Mouse (Mus musculus) thymus, postnatal 25 days (tissue): ENCODE results near the gene Ddx39b.

ENCODE experiments used
- DNase-seq: peaks from one replicate; pipeline ENCODE4 v3.0.0; 2022

Gene Ddx39b

DNA sequence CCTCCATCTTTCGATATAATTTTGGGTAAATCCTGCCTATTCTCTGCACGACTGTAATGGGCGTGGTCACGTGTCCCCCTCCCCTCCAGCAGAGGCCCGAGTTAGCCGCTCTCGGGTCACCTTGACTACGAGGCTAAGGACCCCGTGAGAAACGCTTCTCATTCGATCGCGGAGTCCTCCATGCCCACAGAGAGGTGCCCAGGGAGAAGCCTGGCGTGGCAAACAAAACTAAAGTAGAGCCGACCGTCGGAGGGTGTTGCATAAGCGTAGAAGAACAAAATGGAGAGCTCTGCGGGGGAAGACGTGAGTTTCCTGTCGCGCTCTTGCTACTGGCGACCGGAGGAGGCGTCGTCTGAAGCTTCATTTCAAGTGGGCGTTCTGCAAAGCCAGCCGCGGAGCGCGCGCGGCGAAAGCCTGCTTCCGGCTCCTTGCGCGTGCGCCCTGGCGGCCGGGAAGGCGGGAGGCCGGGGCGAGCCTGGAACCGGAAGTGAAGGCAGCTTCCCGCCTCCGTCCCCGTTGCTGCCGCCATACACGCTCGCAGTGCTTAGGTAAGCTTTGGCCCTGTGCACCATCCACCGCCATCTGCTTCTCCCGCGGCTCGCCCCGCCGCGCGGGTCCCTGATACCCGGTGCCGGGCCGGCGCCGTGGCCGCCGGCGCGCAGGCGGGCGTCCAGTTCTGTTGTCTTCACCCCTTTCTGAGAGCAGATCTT, at the start of gene Ddx39b:
TSS of gene Ddx39b (plus strand) at position 442 of the 710 bp plus-strand sequence.
- DNase-seq: peak; percentile 97

DNA sequence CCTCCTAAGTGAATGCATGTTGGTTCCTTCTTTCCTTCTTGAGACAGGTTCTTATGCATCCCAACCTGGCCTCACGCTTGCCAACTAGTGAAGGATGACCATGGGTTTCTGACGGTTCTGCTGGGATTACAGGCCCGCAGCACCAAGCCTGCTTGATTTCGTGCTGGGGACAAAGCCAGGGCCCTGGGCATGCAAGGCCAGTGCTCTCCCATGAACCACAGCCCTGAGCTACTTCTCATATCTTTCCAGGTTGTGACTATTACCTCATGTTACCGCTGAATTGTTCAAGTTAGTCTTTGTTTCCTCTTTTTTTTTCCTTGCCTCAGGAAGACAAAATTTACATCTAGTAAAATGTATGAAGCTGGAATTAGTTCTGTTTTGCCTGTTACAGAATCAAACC, 48.6 kb upstream of the Ddx39b start:
- no peak for DNase-seq

DNA sequence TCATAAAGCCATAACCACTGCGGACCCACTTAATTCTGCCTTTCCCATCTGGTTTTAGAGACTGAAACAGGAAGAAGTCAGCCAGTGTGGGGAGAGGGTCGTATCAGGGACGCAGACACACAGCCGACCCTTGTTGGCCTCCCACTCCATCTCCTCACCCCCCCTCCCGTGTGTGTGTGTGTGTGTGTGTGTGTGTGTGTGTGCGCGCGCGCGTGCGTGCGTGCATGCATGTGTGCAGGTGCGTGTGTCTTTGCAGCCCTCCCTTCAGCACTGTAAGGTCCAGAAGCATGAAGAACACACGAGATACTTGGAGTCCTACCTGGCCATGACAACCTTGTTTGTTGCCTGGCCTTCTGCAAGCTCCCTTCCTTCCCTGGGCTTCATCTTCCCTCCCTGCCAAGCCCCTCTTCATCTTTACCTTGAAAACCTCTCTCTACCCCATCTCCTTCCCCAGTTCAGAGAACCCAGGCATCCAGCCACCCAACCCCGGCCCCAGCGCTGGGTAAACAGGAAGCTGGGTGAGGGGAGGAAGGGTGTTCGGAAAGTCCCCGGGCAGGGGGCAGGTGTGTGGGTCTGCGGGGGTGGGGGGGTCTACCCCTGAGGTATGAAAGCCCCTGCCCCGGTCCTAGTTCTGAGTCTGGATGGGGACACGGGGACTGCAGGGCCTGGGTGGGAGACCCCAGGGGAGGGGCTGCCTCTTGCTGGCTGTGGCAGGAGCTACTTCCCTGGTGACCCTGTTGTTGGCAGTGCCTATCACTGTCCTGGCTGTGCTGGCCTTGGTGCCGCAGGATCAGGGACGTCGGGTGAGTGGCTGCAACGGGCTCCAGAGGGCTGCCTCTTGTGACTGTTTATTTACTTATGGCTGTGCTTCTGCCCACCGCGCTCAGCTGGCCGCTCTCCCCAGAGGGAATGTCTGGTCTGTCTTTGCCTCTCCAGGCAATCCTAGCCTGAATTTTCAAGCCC, 47.4 kb upstream of the Ddx39b start, which contains the start of gene Ltb:
TSS of gene Ltb (plus strand) at position 559 of the 963 bp plus-strand sequence.
- DNase-seq: peak; percentile 93

DNA sequence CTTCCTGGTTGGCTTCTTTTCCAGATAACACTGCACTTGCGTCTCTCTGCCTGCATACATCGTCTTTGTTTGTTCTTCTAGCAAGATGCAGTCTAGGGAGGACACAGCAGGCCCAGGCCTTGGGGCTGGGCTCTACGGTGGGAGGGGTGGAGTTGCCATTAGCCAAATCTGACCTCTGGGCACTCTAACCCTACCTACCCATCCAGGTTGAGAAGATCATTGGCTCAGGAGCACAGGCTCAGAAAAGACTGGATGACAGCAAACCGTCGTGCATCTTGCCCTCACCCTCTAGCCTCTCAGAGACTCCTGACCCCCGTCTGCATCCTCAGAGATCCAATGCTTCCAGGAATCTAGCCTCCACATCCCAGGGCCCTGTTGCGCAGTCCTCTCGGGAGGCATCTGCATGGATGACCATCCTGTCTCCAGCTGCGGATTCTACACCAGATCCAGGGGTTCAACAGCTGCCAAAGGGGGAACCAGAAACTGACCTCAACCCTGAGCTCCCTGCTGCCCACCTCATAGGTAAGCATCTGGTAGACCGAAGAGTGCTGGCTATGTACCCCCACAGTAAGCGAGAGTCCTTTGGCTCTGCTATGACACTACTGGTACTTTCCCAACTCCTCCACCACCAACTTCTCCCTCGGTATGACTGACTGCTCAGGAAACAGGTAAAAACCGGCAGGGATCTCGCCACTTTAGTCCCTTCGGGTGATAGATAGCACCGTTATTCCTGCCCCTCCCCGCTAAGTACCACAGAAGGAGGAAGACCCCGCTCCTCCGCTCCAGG, 46.5 kb upstream of the Ddx39b start:
- no peak for DNase-seq

DNA sequence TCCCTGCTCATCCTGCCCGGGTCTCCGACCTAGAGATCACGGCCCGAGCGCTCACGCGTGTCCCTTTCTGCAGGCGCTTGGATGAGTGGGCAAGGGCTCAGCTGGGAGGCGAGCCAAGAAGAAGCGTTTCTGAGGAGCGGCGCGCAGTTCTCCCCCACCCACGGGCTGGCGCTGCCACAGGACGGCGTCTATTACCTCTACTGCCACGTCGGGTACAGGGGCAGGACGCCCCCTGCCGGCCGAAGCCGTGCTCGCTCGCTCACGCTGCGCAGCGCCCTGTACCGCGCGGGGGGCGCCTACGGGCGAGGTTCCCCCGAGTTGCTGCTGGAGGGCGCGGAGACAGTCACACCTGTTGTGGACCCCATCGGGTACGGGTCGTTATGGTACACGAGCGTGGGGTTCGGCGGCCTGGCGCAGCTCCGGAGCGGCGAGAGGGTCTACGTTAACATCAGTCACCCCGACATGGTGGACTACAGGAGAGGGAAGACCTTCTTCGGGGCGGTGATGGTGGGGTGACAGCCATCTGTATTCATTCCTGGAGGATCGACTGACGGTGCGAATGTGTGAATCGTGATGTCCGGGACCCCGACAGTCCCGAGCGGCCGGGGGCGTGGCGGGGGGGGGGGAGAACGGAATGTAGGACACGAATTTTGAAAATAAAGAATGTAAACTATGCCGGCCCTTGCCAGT, 45.8 kb upstream of the Ddx39b start:
- peak; percentile 98 for DNase-seq

DNA sequence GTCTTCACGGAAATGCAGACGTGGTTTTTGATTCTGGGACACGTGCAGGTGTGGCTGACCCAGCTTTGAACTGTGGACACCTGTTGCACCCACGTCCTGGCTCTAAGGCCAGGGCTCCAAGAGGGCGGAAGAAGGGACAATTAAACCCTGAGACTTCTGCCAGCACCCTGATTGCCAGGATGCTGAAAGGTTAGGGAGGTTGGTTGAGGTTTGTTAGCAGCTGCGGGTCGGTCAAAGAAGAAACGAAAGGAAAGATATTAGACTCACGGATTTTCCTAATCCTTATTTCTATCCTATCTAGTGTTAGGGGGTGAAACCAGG, 45.3 kb upstream of the Ddx39b start:
- DNase-seq: peak; percentile 56

DNA sequence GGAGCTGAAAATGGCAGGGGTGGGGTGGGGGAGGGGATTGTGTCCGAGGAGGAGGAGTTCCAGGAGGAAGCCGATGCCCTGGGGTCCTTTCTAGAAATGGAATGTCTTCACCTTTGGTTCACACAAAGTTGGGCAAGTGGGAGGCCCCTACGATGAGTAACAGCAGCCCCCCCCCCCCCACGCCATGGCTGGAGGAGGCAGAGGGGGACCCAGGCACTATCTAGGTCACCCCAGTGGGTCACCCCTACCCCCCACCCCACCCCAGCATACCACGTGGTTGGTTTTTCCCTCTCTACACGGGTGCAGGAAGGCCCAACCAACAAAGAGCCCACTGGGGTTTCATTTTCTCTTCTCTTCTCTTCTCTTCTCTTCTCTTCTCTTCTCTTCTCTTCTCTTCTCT, 44.4 kb upstream of the Ddx39b start:
- DNase-seq: no peak

DNA sequence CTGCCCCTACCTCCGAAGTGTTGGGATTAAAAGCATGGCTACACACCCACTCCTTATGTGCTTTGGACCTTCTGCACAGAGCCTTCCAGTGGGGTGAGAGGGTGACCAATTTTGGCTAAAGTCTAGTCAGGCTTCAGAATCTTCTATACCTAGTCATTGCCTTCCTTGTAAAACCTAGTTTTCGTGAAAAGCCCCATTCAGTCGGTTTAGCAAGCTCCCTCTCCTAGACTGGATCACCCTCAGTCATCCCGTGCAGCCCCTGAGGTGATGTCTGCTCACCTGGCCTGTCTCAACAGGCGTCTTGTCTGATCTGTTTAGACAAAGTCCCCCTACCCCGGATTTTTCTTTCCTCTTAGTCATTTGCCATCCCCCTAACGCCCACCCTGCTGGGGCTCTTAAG, 43.5 kb upstream of the Ddx39b start:
- no peak for DNase-seq

DNA sequence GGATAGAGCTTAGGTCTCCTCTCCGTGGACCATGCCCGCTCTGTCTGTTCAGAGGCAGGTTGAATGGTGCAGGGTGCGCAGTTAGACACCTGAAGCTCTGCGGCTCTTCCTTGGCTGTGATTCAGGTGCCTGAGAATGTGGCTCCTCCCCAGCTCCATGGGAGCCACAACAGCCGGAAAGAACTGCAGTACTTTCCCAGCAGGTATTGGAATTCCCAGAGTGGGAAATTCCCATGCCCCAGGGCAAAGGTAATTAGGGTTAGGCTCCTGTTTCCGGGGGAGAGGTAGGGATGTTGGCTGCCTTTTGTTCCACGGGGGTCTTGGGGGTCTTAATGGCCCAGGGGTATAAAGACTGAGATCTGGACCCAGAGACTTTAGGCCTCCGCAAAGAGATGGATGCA, 42.6 kb upstream of the Ddx39b start:
- DNase-seq: no peak

DNA sequence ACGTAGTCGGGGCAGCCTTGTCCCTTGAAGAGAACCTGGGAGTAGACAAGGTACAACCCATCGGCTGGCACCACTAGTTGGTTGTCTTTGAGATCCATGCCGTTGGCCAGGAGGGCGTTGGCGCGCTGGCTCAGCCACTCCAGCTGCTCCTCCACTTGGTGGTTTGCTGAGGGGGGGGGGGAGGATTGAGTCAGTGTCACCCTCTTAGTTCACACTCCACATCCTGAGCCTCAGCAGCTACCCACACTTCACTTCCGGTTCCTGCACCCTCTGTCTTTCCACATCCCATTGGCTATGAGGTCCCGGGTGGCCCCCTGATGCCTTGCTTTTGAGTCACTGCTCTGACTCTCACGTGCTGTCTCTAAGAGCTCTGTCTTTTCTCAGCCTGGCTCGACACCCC, 41.1 kb upstream of the Ddx39b start:
- peak; percentile 82 for DNase-seq

DNA sequence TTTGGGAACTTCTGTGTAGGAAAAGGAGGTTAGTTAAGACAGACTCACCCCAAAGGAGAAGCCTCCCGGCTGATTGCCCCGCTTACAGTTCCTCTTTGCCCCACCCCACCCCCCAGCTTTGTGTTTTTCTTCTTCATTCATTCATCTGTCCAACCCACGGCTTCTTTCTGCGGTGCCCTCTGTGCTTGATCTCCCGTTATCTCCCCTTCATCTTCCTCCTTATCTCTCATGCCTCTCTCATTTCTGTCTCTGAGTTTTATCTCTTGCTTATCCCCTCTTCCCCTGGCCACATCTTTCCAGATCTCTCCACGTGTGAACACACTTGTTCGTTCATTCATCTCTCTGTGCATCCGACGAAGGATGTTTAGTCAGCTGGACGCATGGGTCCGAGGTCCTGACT, 40.4 kb upstream of the Ddx39b start:
- no peak for DNase-seq

DNA sequence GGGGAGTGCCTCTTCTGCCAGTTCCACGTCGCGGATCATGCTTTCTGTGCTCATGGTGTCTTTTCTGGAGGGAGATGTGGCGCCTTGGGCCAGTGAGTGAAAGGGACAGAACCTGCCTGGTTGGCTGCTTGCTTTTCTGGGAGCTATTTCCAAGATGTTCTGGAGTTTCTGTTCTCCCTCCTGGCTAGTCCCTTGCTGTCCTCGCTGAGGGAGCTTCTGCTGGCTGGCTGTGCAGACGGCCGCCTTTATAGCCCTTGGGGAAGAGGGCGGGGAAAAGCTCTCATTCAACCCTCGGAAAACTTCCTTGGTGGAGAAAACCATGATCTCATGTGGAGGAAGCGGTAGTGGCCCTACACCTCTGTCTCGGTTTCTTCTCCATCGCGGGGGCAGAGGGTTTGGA, 39.8 kb upstream of the Ddx39b start, which contains the start of gene Tnf:
TSS of gene Tnf (minus strand) at position 221 of the 400 bp plus-strand sequence.
- DNase-seq: peak; percentile 79

DNA sequence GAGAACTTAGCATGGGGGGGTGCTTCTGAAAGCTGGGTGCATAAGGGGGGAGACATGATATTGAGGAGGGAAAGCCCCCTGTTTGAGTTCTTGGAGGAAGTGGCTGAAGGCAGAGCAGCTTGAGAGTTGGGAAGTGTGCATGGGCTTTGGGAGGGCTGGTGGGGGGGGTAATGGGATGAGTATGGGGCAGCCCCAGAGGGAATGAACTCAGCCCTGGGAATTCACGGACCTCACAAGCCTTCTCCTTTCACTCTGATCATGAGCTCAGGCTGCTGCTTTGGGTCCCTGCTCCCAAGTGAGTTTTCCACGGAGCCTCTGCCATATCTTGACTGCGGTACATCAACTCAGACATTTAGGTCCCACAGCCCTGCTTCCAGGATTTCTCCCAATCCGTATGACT, 39.1 kb upstream of the Ddx39b start:
- no peak for DNase-seq

DNA sequence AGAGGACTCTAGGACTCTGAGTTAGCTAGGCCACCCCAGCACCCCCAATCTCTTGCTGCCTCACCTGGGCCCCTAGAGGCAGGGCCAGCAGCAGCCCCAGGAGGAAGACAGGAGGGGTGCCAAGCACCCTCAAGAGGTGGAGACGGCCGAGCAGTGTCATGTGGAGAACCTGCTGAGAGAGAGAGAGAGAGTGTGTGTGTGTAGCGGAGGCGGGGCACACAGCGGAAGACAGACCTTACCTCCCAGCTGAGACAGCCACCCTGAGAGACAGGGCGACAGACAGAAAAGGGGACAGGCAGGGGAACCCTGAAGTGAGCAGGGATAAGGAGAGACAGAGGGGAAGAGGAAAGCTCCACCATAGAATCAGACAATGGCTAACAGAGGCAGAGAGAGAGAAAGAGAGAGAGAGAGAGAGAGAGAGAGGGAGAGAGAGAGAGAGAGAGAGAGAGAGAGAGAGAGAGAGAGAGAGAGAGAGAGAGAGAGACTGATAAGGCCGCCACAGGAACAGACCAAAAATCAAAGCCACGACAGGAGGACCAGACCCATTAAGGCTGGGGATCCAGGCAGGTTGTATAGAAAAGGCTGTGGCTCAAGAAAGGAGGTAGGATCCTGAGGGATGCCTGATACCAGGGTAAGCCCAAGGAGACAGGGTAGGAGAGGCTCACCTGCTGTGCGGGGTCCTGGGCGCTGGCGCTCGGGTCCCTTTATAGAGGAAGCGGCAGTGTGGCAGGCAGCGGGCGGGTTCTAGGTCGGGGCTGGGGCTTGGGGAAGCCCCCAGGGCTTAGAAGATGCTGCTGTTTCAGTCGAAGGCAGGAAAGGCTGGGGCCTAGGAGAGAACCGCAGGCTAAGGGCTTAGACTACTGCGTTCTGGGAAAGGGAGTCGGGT, 36.8 kb upstream of the Ddx39b start, which contains the start of gene Lta:
TSS of gene Lta (minus strand) at position 858 of the 886 bp plus-strand sequence.
- peak; percentile 81 for DNase-seq

DNA sequence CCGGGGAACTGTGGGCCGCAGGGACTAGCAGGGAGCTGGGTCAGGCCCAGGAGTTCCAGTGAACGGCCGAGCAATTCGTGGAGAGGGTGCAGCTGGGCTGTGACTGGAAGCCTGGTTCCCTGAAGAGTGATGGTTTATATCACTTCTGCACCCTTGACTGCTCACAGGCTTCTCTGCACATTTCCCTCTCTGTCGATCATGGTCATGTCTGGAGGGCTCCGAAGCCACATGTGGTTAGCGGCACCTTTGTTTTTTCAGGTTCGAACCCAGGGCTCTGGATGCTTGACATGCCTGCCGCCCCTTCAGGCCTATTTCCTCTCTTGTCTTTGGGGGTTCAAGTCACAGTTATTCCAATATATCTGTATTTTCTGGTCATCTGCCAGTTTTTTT, 36.2 kb upstream of the Ddx39b start:
- no peak for DNase-seq

DNA sequence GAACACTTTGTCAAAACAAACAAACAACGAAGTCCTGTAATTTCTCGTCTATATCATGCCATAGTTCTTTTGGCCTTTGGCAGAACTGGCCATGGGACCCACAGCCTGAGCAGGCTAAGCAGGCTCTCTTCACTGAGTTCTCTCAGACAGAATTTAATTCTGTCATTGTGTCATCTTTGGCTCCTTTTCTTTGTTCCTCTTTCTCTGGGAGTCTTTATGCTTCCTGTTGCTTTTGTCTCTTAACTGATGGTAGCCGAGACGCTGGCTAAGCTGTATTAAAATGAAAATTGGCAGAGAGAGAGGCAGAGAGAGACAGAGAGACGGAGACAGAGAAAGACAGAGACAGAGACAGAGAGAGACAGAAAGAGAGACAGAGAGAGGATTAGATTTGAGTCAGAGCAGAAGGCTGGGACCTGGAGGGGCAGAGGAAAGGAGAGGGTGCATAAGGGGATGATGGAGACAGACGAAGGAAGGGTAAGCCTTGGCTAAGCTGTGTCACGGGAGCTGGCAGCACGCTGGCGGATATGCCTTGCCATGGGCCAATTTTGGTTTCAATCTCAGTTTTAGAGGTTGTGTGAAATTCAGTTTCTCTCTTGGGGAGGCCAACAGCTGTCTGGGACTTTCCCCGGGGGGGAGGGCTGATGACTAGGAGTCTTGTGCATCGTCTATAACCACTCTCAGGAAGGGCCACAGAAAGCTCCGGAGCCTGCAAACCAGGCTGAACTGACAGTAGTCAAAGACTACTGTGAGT, 31.6 kb upstream of the Ddx39b start:
- DNase-seq: peak; percentile 49

DNA sequence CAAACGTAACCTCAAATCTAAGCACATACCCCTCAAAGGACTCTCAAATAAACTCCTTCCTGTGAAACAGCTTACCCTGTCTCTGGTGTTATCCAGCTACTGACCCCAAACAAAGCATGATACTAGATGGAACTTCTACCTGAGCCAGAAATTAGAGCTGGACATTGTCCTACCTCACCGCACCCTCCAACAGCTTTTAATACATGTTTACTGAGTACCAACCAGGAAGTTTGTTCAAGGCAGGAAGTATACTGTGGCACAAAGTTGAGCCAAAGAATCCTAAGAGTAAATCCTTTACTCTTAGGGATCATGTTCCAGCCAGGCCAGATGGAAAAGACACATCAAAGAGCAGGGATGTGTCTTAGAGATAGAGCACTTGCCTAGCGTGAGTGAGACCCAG, 31.0 kb upstream of the Ddx39b start:
- DNase-seq: no peak

DNA sequence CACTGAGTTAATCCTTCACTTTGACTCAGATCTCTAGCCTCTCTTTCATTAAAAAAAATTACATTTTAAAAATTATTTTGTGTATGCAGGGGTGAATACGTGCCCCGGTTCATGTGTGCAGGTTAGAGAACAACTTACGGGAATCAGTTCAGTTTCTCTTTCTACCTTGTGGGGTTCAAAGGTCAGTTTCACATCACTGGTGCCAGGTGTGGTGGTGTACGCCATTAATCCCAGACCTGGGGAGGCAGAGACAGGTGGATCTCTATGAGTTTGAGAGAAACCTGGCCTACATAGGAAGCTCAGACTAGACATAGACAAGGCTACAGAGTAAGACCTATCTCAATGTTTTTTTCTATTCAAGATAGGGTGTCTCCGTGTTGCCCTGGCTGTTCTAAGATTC, 28.5 kb upstream of the Ddx39b start:
- DNase-seq: no peak

DNA sequence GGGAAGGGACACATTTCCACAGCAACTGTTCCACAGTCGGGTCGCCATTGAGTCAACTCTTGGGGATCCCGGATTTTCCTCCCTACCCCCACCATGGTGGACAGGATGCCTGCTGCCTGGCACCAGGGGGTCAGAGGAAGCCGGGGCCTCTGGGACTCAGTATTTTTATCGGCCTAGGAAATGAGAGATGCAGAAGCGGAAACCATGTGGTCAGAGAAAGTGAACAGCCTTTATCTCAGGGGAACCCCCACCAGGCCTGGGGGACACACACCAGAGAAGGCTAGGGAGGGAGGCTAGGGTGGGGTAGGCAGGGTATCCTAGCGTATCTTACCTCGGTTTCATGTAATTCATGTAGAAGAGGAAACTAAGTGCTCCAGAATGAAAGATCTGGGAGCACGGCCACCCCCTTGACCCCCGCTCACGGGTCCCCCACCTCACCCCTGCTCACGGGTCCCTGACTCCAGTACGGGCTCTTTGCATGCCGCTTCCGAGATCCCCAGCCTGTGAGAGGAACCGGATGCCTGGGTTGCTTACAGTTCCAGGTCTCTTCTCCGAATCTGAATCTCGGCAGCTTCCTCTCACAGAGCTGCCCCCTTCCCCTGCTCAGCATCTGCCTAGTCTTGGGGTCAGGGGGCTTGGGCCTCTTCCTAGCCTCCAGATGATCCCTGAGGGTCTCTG, 22.9 kb upstream of the Ddx39b start:
- DNase-seq: peak; percentile 48

DNA sequence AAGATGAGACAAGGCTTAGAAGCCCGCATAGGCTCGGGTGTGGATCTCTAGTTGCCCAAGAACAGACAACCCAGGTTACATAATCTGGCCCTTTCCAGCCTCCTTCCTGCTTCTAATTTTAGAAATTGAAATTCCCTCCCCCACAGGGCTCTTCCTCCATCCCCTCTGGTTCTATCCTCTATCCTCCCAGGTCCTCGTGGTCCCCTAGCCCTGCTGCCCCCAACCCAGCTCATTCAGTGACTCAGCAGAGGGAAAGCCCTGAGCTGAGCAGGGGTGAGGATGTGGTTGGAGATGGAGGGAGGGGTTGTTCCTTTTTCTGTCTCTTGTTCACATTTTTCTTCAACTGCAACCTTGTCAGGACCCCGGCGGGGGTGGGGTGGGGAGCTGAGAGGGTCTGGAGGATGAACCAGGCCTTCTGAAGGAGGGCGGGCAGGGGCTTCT, 21.9 kb upstream of the Ddx39b start:
- peak; percentile 74 for DNase-seq
